35 mouse cellular contexts compared by ENCODE assay signal in genomic region chr8:7709406-7709805, GRCm38 (mm10).
"Had no signal": no experiment of that assay in that cellular context is flagged by ENCODE, and none has a peak within 500 bp of the region (broad histone marks: within the 10 kb centered on the region; RNA-seq: fewer than 3 reads in every experiment).

No protein-coding gene starts in this region.

- H3K9me3 ChIP-seq: heart, embryonic 10.5 days; heart, embryonic 12.5 days; heart, embryonic 13.5 days; heart, embryonic 15.5 days; hindbrain, embryonic 10.5 days; hindbrain, embryonic 12.5 days; hindbrain, embryonic 13.5 days; hindbrain, embryonic 15.5 days; intestine, embryonic 15.5 days; kidney, embryonic 15.5 days had no signal

- H3K9ac ChIP-seq: heart, embryonic 12.5 days; heart, embryonic 13.5 days; heart, embryonic 15.5 days; hindbrain, embryonic 12.5 days; hindbrain, embryonic 13.5 days; hindbrain, embryonic 14.5 days; hindbrain, embryonic 15.5 days; intestine, embryonic 15.5 days; kidney, embryonic 15.5 days had no signal

- DNase-seq: heart, postnatal 10 days; heart, postnatal 14 days; heart, postnatal 36 days; heart, postnatal 4 days; kidney, adult 11 months; kidney, adult 18-20 months; kidney, adult 2 months; kidney, adult 8-10 months; kidney, adult 9 months; kidney, postnatal 10 days; kidney, postnatal 14 days; kidney, postnatal 25 days; kidney, postnatal 36 days; kidney, postnatal 4 days; layer of hippocampus, adult 9-11 months; layer of hippocampus, postnatal 36 days had no signal

- H3K4me2 ChIP-seq: heart, embryonic 11.5 days; heart, embryonic 12.5 days; heart, embryonic 13.5 days; heart, embryonic 15.5 days; hindbrain, embryonic 12.5 days; hindbrain, embryonic 13.5 days; hindbrain, embryonic 14.5 days; hindbrain, embryonic 15.5 days; intestine, embryonic 15.5 days; kidney, embryonic 15.5 days had no signal

- H3K27me3 ChIP-seq: heart, embryonic 12.5 days; heart, embryonic 13.5 days; heart, embryonic 15.5 days; hindbrain, embryonic 12.5 days; hindbrain, embryonic 13.5 days; hindbrain, embryonic 15.5 days; intestine, embryonic 15.5 days; kidney, embryonic 15.5 days had no signal

- H3K36me3 ChIP-seq: heart, embryonic 10.5 days; heart, embryonic 12.5 days; heart, embryonic 13.5 days; heart, embryonic 15.5 days; hindbrain, embryonic 10.5 days; hindbrain, embryonic 12.5 days; hindbrain, embryonic 13.5 days; hindbrain, embryonic 15.5 days; intestine, embryonic 15.5 days; kidney, embryonic 15.5 days had no signal

- H3K27ac ChIP-seq: heart, embryonic 10.5 days; heart, embryonic 13.5 days; heart, embryonic 15.5 days; hindbrain, embryonic 10.5 days; hindbrain, embryonic 12.5 days; hindbrain, embryonic 13.5 days; hindbrain, embryonic 14.5 days; hindbrain, embryonic 15.5 days; hindbrain, postnatal 0 days; intestine, embryonic 15.5 days; kidney, embryonic 15.5 days; kidney, postnatal 0 days; layer of hippocampus, adult 2 months had no signal

- H3K4me3 ChIP-seq: heart, embryonic 10.5 days; heart, embryonic 12.5 days; heart, embryonic 13.5 days; heart, embryonic 15.5 days; hindbrain, embryonic 10.5 days; hindbrain, embryonic 12.5 days; hindbrain, embryonic 13.5 days; hindbrain, embryonic 15.5 days; intestine, embryonic 15.5 days; kidney, embryonic 15.5 days; layer of hippocampus, adult 2 months had no signal

- ATAC-seq: hindbrain, embryonic 16.5 days; hindbrain, postnatal 0 days; inflammation-experienced regulatory T-cells, adult 6 months; intestine, embryonic 15.5 days; intestine, embryonic 16.5 days; intestine, postnatal 0 days had no signal

- H3K4me1 ChIP-seq: heart, embryonic 10.5 days; heart, embryonic 12.5 days; heart, embryonic 13.5 days; heart, embryonic 15.5 days; hindbrain, embryonic 10.5 days; hindbrain, embryonic 12.5 days; hindbrain, embryonic 13.5 days; hindbrain, embryonic 15.5 days; intestine, embryonic 15.5 days; kidney, embryonic 15.5 days had no signal
